ENCODE assay signal across 25 mouse cellular contexts in the genomic region with DNA sequence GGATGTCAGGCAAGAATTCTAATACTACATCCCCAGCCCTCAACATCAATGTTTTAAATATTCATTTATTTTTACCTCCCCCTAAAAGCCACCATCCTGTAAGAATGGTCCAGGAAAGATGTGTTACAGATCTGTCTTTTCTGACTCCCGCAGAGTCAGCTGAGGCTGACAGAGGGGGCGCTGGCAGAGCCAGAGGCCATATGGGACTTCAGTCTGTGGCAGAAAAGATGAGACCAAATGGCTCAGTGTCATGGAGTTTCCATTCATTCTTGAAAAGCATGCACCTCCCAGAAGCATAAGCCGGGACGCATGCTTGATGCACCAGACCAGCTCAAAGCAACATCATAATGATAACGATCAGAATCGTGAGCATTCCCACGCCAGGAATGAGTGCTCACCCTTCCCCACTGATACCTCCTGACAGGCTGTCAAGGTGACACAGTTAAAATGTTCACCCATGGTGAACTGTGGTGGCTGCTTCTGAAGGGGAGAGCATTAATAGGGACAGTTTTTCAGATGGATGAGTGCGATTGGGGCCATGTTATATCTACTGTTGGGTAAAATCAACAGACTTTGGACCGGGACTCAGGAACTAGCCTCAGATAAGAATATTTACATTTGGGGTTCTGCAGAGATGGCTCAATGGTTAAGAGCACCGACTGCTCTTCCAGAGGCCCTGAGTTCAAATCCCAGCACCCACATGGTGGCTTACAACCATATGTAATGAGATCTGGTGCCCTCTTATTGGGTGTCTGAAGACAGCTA. TPM values are rescaled to one million over a fixed set of nuclear protein-coding genes. Genes with fewer than 3 reads are reported as not detected.
DNase-seq lines count a peak whose midpoint lies in the region; ATAC-seq and TF ChIP-seq lines count a peak whose summit lies in the region.
"Had no signal": no experiment of that assay in that cellular context is flagged by ENCODE, and none has a peak within 500 bp of the region (broad histone marks: within the 10 kb centered on the region; RNA-seq: fewer than 3 reads in every experiment).

No protein-coding gene starts in this region.

- TF ChIP-seq EP300 in lung, postnatal 0 days (IDR thresholded peaks at IDR 0.05) = no peak

- H3K4me2 ChIP-seq in lung, postnatal 0 days (replicated peaks; ENCODE audit: low read depth, low read length) = no peak overlapping the region
- H3K4me2 ChIP-seq: midbrain, embryonic 12.5 days; neural tube, embryonic 12.5 days had no signal

- no peak for TF ChIP-seq POLR2A in brain, embryonic 14.5 days (IDR thresholded peaks at IDR 0.05; ENCODE audit: borderline replicate concordance, extremely low read depth, insufficient read depth, insufficient read length, poor library complexity, severe bottlenecking)

- no peaks in the 10 kb centered on the region for H3K4me1 ChIP-seq in lung, postnatal 0 days (ENCODE audit: insufficient read depth, low read depth, low read length)
- H3K4me1 ChIP-seq: midbrain, embryonic 12.5 days; neural tube, embryonic 12.5 days had no signal

- no peaks in the 10 kb centered on the region for H3K36me3 ChIP-seq in lung, postnatal 0 days (ENCODE audit: insufficient read depth, low read length)
- H3K36me3 ChIP-seq: midbrain, embryonic 12.5 days; neural tube, embryonic 12.5 days had no signal

- H3K9ac ChIP-seq in lung, postnatal 0 days (replicated peaks; ENCODE audit: low read depth) = no peak overlapping the region
- H3K9ac ChIP-seq: liver, embryonic 14.5 days; midbrain, embryonic 12.5 days; neural tube, embryonic 12.5 days had no signal

- H3K4me3 ChIP-seq in lung, postnatal 0 days (ENCODE audit: low read depth, low read length) = no peak overlapping the region
- H3K4me3 ChIP-seq: heart, adult 2 months; midbrain, embryonic 12.5 days; neural tube, embryonic 12.5 days had no signal

- TF ChIP-seq CTCF in brain, embryonic 14.5 days (IDR thresholded peaks at IDR 0.05; ENCODE audit: borderline replicate concordance, extremely low read depth, insufficient read depth, insufficient read length) = no peak
- no peak for TF ChIP-seq CTCF in lung, postnatal 0 days (IDR thresholded peaks at IDR 0.05)

- H3K9me3 ChIP-seq in lung, postnatal 0 days (ENCODE audit: low read length) = no peaks in the 10 kb centered on the region
- H3K9me3 ChIP-seq: midbrain, embryonic 12.5 days; neural tube, embryonic 12.5 days had no signal

- H3K27ac ChIP-seq in lung, postnatal 0 days (ENCODE audit: low read length) = no peak overlapping the region
- H3K27ac ChIP-seq: heart, adult 2 months; liver, embryonic 14.5 days; midbrain, embryonic 12.5 days; neural tube, embryonic 12.5 days had no signal

- WGBS in lung, postnatal 0 days = 70% methylated on average over 10 of the region's 10 CpGs

- no peaks in the 10 kb centered on the region for H3K27me3 ChIP-seq in lung, postnatal 0 days (replicated peaks; ENCODE audit: insufficient read depth, low read length)
- H3K27me3 ChIP-seq: midbrain, embryonic 12.5 days; neural tube, embryonic 12.5 days had no signal

- ATAC-seq in lung, postnatal 0 days = no peak
- ATAC-seq: hindbrain, embryonic 16.5 days had no signal

- peak; percentile 10 to 31 for DNase-seq in layer of hippocampus, adult 18-20 months (ENCODE audit: low spot score in 2 of 2)
- DNase-seq in layer of hippocampus, postnatal 36 days = no peak
- DNase-seq in brain, embryonic 14.5 days (ENCODE audit: low read depth) = peak; percentile 29
- DNase-seq in cerebellum, adult 11-12 months = peak; percentile 38
- DNase-seq in cerebellum, postnatal 14 days = peak; percentile 75 to 82
- DNase-seq in lung, postnatal 0 days (ENCODE audit: low spot score) = no peak
- DNase-seq in thymus, postnatal 0 days (ENCODE audit: low spot score) = no peak
- DNase-seq: embryo, embryonic 11 days; gastrocnemius, postnatal 14 days; heart, adult 2 months; heart, postnatal 36 days; kidney, adult 18-20 months; kidney, postnatal 14 days; right cerebral cortex, adult 18-20 months; thymus, postnatal 36 days had no signal

RNA-seq across cellular contexts. Expression of gene Bhmt, which starts 6.6 kb away (rescaled TPM):
- not detected for total RNA-seq in layer of hippocampus, adult 18-20 months (2021)
- total RNA-seq in layer of hippocampus, postnatal 36 days (2021) = not detected
- polyA plus RNA-seq in brain, embryonic 14.5 days (2012; rRNA removed) = 0.09 and 0.31 TPM in 2 replicates
- 0.15 and 0.18 TPM in 2 replicates for polyA plus RNA-seq in lung, postnatal 0 days (2015; fragmentation: Nextera tagmentation; extraction: Ambion mirVana)
- 0.14 and 0.20 TPM in 2 replicates for polyA plus RNA-seq in thymus, postnatal 0 days (2015; fragmentation: Nextera tagmentation; extraction: Ambion mirVana)
- total RNA-seq: heart, adult 2 months; heart, postnatal 36 days; left cerebral cortex, adult 18-20 months had no signal
- polyA plus RNA-seq: C2C12; embryonic facial prominence, embryonic 14.5 days; heart, adult 2 months; heart, embryonic 14.5 days; neural tube, embryonic 12.5 days had no signal

RNA-seq across cellular contexts. Expression of gene Bhmt2, which starts 43.0 kb away (rescaled TPM):
- total RNA-seq in layer of hippocampus, adult 18-20 months (2021) = under 1 TPM; 0.25 to 0.38 TPM
- total RNA-seq in layer of hippocampus, postnatal 36 days (2021) = under 1 TPM; 0.27 to 0.40 TPM
- 0.05 and 0.10 TPM in 2 replicates for polyA plus RNA-seq in brain, embryonic 14.5 days (2012; rRNA removed)
- 0.05 TPM in 1 of 2 replicates, not detected in the other for polyA plus RNA-seq in lung, postnatal 0 days (2015; fragmentation: Nextera tagmentation; extraction: Ambion mirVana)
- polyA plus RNA-seq in thymus, postnatal 0 days (2015; fragmentation: Nextera tagmentation; extraction: Ambion mirVana) = not detected in 2 replicates
- total RNA-seq: gastrocnemius, postnatal 14 days; heart, adult 2 months; heart, postnatal 36 days had no signal
- polyA plus RNA-seq: C2C12; embryonic facial prominence, embryonic 14.5 days; heart, adult 2 months; heart, embryonic 14.5 days; limb, embryonic 11.5 days; midbrain, embryonic 12.5 days; neural tube, embryonic 12.5 days had no signal

RNA-seq across cellular contexts. Expression of gene Dmgdh, which starts 43.1 kb away (rescaled TPM):
- under 1 TPM; 0.18 to 0.37 TPM for total RNA-seq in layer of hippocampus, adult 18-20 months (2021)
- under 1 TPM; 0.20 to 0.32 TPM for total RNA-seq in layer of hippocampus, postnatal 36 days (2021)
- polyA plus RNA-seq in brain, embryonic 14.5 days (2012; rRNA removed) = 0.09 and 0.26 TPM in 2 replicates
- not detected in 2 replicates for polyA plus RNA-seq in lung, postnatal 0 days (2015; fragmentation: Nextera tagmentation; extraction: Ambion mirVana)
- polyA plus RNA-seq in thymus, postnatal 0 days (2015; fragmentation: Nextera tagmentation; extraction: Ambion mirVana) = not detected in 2 replicates
- total RNA-seq: gastrocnemius, postnatal 14 days; heart, adult 2 months; heart, postnatal 36 days had no signal
- polyA plus RNA-seq: C2C12; heart, adult 2 months; limb, embryonic 11.5 days; lung, embryonic 16.5 days; midbrain, embryonic 12.5 days had no signal

Comparison
In these comparisons a context has a peak if more than half of its experiments do, and no peak if none do; other contexts are left out.
1. DNase-seq: peak in layer of hippocampus, adult 18-20 months (2 of 2), brain, embryonic 14.5 days (single experiment), cerebellum, adult 11-12 months (single experiment) and cerebellum, postnatal 14 days (2 of 2); none in layer of hippocampus, postnatal 36 days (0 of 2), lung, postnatal 0 days (single experiment) and thymus, postnatal 0 days (single experiment).